Mouse (Mus musculus): ENCODE measurements at regions not wholly inside any gene's neighbourhood (a gene's known extent, or its start where the extent isn't known, plus 50 kb on each side); places are given as distances from the start of the nearest gene placed in this dataset.

DNA sequence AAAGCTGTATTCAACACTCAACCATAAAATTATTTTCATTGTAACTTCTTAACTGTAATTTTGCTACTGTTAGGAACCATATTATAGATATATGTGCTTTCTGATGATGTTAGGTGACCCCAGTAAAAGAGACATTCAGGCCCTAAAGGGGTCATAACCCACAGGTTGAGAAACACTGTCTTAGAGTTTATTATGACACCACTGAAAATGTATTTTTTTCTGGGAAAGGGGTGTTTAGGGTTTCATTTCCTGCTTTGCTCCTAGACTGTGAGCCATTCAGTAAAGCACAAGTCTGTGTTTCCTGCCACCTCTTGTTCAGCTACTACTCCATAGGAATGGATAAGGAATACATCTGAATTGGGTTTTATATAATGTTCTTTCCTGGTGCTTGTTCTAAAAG lies 431.6 kb downstream of the Plcl1 start:
- H3K4me1 ChIP-seq (ENCODE audit: control insufficient read depth, insufficient read depth, low read length) = no peaks in the 10 kb centered on the region
- no peaks in the 10 kb centered on the region for H3K9me3 ChIP-seq (ENCODE audit: control insufficient read depth, low read depth, low read length)
- H3K36me3 ChIP-seq (ENCODE audit: control insufficient read depth, insufficient read depth, low read length) = no peaks in the 10 kb centered on the region
- no peak overlapping the region for H3K4me2 ChIP-seq (replicated peaks; ENCODE audit: low read depth, low read length)
- no peak for ATAC-seq (ENCODE audit: insufficient number of reproducible peaks, insufficient read depth, low FRiP score, low read depth)
- H3K27ac ChIP-seq (ENCODE audit: low read length) = no peak overlapping the region
- no peaks in the 10 kb centered on the region for H3K27me3 ChIP-seq (ENCODE audit: control insufficient read depth, insufficient read depth, low read length)
- H3K9ac ChIP-seq (replicated peaks; ENCODE audit: low read depth, low read length) = no peak overlapping the region
- H3K4me3 ChIP-seq (ENCODE audit: low read depth, low read length) = no peak overlapping the region

DNA sequence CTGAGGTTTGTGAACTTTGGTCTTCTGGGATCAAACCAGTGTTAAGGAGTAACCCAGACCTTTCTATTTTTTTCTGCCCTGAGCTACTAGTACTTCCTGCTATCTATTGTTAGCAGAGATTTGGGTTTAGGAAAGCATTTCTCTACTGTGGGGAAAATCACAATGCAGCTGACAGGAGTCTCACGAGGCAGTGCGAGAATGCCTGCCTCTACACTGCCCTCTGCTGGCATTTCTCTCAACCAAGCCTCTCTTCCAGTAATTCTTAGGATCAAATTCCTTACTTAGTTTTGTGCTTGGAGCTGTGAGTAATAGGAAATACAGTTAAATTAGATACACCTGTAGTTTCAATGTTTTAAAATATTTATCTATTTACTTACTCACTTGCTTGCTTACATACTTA lies 432.4 kb downstream of the Plcl1 start:
- no peak for ATAC-seq (ENCODE audit: insufficient number of reproducible peaks, insufficient read depth, low FRiP score, low read depth)
- Histone ChIP-seq H3K4me3 (ENCODE audit: low read depth, low read length) (no peak overlapping the region), H3K4me1 (ENCODE audit: control insufficient read depth, insufficient read depth, low read length) (no peaks in the 10 kb centered on the region)

GRCm38 (mm10) chr1:55848806-55849205 lies 443.1 kb downstream of the Plcl1 start:
- no peak overlapping the region for H3K9ac ChIP-seq (replicated peaks; ENCODE audit: low read depth, low read length)
- ATAC-seq (ENCODE audit: insufficient number of reproducible peaks, insufficient read depth, low FRiP score, low read depth) = no peak
- no peak overlapping the region for H3K27ac ChIP-seq (ENCODE audit: low read length)
- no peaks in the 10 kb centered on the region for H3K27me3 ChIP-seq (ENCODE audit: control insufficient read depth, insufficient read depth, low read length)
- no peak overlapping the region for H3K4me3 ChIP-seq (ENCODE audit: low read depth, low read length)
- WGBS = 92% methylated on average over 3 of the region's 3 CpGs
- H3K4me2 ChIP-seq (replicated peaks; ENCODE audit: low read depth, low read length) = no peak overlapping the region
- no peaks in the 10 kb centered on the region for H3K4me1 ChIP-seq (ENCODE audit: control insufficient read depth, insufficient read depth, low read length)
- H3K9me3 ChIP-seq (ENCODE audit: control insufficient read depth, low read depth, low read length) = no peaks in the 10 kb centered on the region
- no peaks in the 10 kb centered on the region for H3K36me3 ChIP-seq (ENCODE audit: control insufficient read depth, insufficient read depth, low read length)

More for the DNA sequence above, 432.4 kb downstream of the Plcl1 start:
- H3K27ac ChIP-seq (ENCODE audit: low read length) = no peak overlapping the region
- no peak overlapping the region for H3K4me2 ChIP-seq (replicated peaks; ENCODE audit: low read depth, low read length)
- no peak overlapping the region for H3K9ac ChIP-seq (replicated peaks; ENCODE audit: low read depth, low read length)
- H3K9me3 ChIP-seq (ENCODE audit: control insufficient read depth, low read depth, low read length) = no peaks in the 10 kb centered on the region
- WGBS = 2% methylated on average over 2 of the region's 2 CpGs
- H3K27me3 ChIP-seq (ENCODE audit: control insufficient read depth, insufficient read depth, low read length) = no peaks in the 10 kb centered on the region
- no peaks in the 10 kb centered on the region for H3K36me3 ChIP-seq (ENCODE audit: control insufficient read depth, insufficient read depth, low read length)

DNA sequence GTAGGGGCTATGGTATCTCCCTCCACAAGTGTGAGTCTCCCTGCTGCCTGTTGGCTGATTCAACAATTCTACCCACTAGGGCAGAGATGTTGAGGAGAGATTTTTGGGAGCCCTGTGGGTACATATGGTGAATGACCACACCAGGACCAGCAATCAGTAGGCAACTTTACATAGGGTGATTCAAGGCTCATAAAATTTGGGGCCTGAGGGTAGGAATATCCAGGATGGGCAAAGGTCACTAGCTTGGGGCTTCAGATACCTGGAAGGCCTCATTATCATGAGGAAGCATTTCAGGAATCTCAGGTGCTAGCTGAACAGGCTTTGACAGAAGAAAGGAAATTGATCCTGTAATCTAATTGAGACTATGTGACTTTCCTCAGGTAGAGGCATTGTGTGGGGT lies 446.6 kb downstream of the Plcl1 start:
- no peaks in the 10 kb centered on the region for H3K4me1 ChIP-seq (ENCODE audit: control insufficient read depth, insufficient read depth, low read length)
- H3K9ac ChIP-seq (replicated peaks; ENCODE audit: low read depth, low read length) = no peak overlapping the region
- no peak overlapping the region for H3K4me2 ChIP-seq (replicated peaks; ENCODE audit: low read depth, low read length)
- H3K36me3 ChIP-seq (ENCODE audit: control insufficient read depth, insufficient read depth, low read length) = no peaks in the 10 kb centered on the region
- no peak overlapping the region for H3K27ac ChIP-seq (ENCODE audit: low read length)
- H3K4me3 ChIP-seq (ENCODE audit: low read depth, low read length) = no peak overlapping the region
- no peaks in the 10 kb centered on the region for H3K9me3 ChIP-seq (ENCODE audit: control insufficient read depth, low read depth, low read length)
- H3K27me3 ChIP-seq (ENCODE audit: control insufficient read depth, insufficient read depth, low read length) = no peaks in the 10 kb centered on the region
- no peak for ATAC-seq (ENCODE audit: insufficient number of reproducible peaks, insufficient read depth, low FRiP score, low read depth)

DNA sequence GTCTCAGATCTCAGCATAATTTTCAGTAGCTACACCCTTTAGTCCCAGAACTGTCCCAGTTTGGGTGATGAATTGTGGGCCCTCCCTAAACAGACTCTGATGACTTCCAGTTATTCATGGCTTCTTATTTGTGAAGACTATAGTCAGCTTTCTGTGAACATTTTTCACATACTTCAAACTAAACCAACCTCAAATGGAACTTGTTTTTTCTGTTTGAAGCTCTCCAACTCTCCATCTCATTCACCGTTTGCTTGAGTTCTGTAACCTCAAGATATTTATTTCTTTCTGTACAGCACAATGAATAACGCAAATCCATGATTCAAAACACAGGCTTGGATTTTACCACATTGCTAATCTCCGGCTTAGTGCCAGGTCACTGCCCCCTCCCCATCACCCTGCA lies 453.4 kb downstream of the Plcl1 start:
- Histone ChIP-seq H3K27me3 (ENCODE audit: control insufficient read depth, insufficient read depth, low read length) (no peaks in the 10 kb centered on the region), H3K36me3 (ENCODE audit: control insufficient read depth, insufficient read depth, low read length) (no peaks in the 10 kb centered on the region), H3K4me2 (replicated peaks; ENCODE audit: low read depth, low read length) (no peak overlapping the region), H3K9ac (replicated peaks; ENCODE audit: low read depth, low read length) (no peak overlapping the region), H3K4me1 (ENCODE audit: control insufficient read depth, insufficient read depth, low read length) (no peaks in the 10 kb centered on the region), H3K4me3 (ENCODE audit: low read depth, low read length) (no peak overlapping the region), H3K9me3 (ENCODE audit: control insufficient read depth, low read depth, low read length) (no peaks in the 10 kb centered on the region), H3K27ac (ENCODE audit: low read length) (no peak overlapping the region)
- ATAC-seq (ENCODE audit: insufficient number of reproducible peaks, insufficient read depth, low FRiP score, low read depth) = no peak
- 54% methylated on average over 3 of the region's 3 CpGs for WGBS

- WGBS = 74% methylated on average over 3 of the region's 3 CpGs
- no peak overlapping the region for H3K4me2 ChIP-seq (replicated peaks; ENCODE audit: low read depth, low read length)
- H3K27ac ChIP-seq (ENCODE audit: low read length) = no peak overlapping the region
Measured at GRCm38 (mm10) chr1:55863113-55863512, 457.4 kb downstream of the Plcl1 start.

DNA sequence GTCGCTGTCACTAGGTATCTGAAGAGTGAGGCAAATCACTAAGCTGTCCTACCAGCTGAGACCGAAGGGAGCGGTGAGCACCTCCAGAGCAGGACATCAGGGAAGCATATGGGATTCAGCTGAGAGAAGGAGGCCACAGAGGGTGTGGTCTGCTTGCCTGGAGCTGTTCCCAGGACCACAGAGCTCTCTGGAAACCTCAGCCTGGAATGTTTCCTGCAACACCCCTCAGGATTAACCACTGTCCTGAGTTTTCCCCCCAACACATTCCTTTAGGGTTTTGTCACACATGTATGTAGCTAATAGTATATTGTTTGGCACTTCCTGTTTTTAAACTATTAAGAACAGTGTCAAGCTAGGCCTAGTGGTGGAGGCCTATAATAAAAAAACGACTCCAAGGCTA lies 459.6 kb downstream of the Plcl1 start:
- Histone ChIP-seq H3K4me3 (ENCODE audit: low read depth, low read length) (no peak overlapping the region), H3K9ac (replicated peaks; ENCODE audit: low read depth, low read length) (no peak overlapping the region), H3K27ac (ENCODE audit: low read length) (no peak overlapping the region), H3K9me3 (ENCODE audit: control insufficient read depth, low read depth, low read length) (no peaks in the 10 kb centered on the region), H3K36me3 (ENCODE audit: control insufficient read depth, insufficient read depth, low read length) (no peaks in the 10 kb centered on the region), H3K27me3 (ENCODE audit: control insufficient read depth, insufficient read depth, low read length) (no peaks in the 10 kb centered on the region), H3K4me1 (ENCODE audit: control insufficient read depth, insufficient read depth, low read length) (no peaks in the 10 kb centered on the region), H3K4me2 (replicated peaks; ENCODE audit: low read depth, low read length) (no peak overlapping the region)
- 59% methylated on average over 4 of the region's 4 CpGs for WGBS
- ATAC-seq (ENCODE audit: insufficient number of reproducible peaks, insufficient read depth, low FRiP score, low read depth) = peak; percentile 49; the same call in 1 of the 2 replicates

More at GRCm38 (mm10) chr1:55863113-55863512, 457.4 kb downstream of the Plcl1 start:
- no peak for ATAC-seq (ENCODE audit: insufficient number of reproducible peaks, insufficient read depth, low FRiP score, low read depth)
- H3K36me3 ChIP-seq (ENCODE audit: control insufficient read depth, insufficient read depth, low read length) = no peaks in the 10 kb centered on the region
- no peaks in the 10 kb centered on the region for H3K4me1 ChIP-seq (ENCODE audit: control insufficient read depth, insufficient read depth, low read length)
- H3K9ac ChIP-seq (replicated peaks; ENCODE audit: low read depth, low read length) = no peak overlapping the region
- no peak overlapping the region for H3K4me3 ChIP-seq (ENCODE audit: low read depth, low read length)
- no peaks in the 10 kb centered on the region for H3K27me3 ChIP-seq (ENCODE audit: control insufficient read depth, insufficient read depth, low read length)
- H3K9me3 ChIP-seq (ENCODE audit: control insufficient read depth, low read depth, low read length) = no peaks in the 10 kb centered on the region

GRCm38 (mm10) chr1:55866677-55867076 lies 461.0 kb downstream of the Plcl1 start:
- ATAC-seq (ENCODE audit: insufficient number of reproducible peaks, insufficient read depth, low FRiP score, low read depth) = no peak

DNA sequence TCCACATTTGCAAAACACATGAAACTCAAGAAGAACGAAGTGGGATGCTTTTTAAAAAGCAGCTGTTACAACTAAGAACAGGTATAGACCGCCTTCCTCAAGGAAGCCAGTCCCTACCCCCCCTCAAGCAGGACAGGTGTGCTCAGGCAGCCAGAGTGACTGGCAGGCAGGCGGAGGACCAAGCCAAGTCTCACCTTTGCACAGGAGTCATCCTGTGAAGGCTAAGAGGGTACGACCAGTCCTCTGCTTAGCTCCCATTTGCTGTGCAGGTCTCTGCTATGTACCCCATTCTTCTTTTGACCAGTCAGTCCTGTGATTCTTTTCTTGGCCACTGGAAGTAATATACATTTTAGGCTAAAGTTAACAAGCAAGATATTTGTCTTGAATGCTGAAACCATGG lies 467.9 kb downstream of the Plcl1 start:
- Histone ChIP-seq H3K4me2 (replicated peaks; ENCODE audit: low read depth, low read length) (no peak overlapping the region), H3K27ac (ENCODE audit: low read length) (no peak overlapping the region), H3K9me3 (ENCODE audit: control insufficient read depth, low read depth, low read length) (no peaks in the 10 kb centered on the region; the same call in 1 of the 2 replicates), H3K4me3 (ENCODE audit: low read depth, low read length) (no peak overlapping the region), H3K4me1 (ENCODE audit: control insufficient read depth, insufficient read depth, low read length) (no peaks in the 10 kb centered on the region), H3K9ac (replicated peaks; ENCODE audit: low read depth, low read length) (no peak overlapping the region), H3K27me3 (ENCODE audit: control insufficient read depth, insufficient read depth, low read length) (no peaks in the 10 kb centered on the region), H3K36me3 (ENCODE audit: control insufficient read depth, insufficient read depth, low read length) (no peaks in the 10 kb centered on the region)
- no peak for ATAC-seq (ENCODE audit: insufficient number of reproducible peaks, insufficient read depth, low FRiP score, low read depth)
- 79% methylated on average over 4 of the region's 4 CpGs for WGBS

More at GRCm38 (mm10) chr1:55866677-55867076, 461.0 kb downstream of the Plcl1 start:
- Histone ChIP-seq H3K27me3 (ENCODE audit: control insufficient read depth, insufficient read depth, low read length) (no peaks in the 10 kb centered on the region), H3K4me1 (ENCODE audit: control insufficient read depth, insufficient read depth, low read length) (no peaks in the 10 kb centered on the region), H3K9me3 (ENCODE audit: control insufficient read depth, low read depth, low read length) (no peaks in the 10 kb centered on the region; the same call in 1 of the 2 replicates), H3K36me3 (ENCODE audit: control insufficient read depth, insufficient read depth, low read length) (no peaks in the 10 kb centered on the region), H3K9ac (replicated peaks; ENCODE audit: low read depth, low read length) (no peak overlapping the region), H3K4me3 (ENCODE audit: low read depth, low read length) (no peak overlapping the region), H3K27ac (ENCODE audit: low read length) (no peak overlapping the region), H3K4me2 (replicated peaks; ENCODE audit: low read depth, low read length) (no peak overlapping the region)

All from stomach, embryonic 14.5 days (tissue).